In the genomic region with DNA sequence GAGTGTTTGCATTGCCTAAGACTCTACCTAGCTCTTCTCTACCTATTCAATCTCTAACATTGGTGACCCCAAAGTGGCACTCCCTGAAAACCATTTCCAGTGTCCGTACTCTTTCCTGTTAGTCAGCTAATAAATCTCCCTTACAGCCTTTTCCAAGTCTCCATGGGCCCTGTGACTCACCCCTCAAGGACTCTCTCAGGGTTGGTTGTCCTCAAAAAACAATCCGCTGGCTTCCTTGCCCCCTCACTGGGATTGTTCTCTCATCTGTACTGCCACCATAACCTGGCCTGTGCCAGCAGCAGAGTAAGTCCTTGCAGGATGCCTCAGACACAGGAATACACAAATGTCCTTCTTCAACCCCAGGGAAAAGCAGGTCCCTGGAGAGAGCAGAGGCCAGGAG, we compare ENCODE assay signal across 20 mouse cellular contexts. TPM values are rescaled to one million over a fixed set of nuclear protein-coding genes. Genes with fewer than 3 reads are reported as not detected.
"Had no signal": no experiment of that assay in that cellular context is flagged by ENCODE, and none has a peak within 500 bp of the region (broad histone marks: within the 10 kb centered on the region; RNA-seq: fewer than 3 reads in every experiment).

No protein-coding gene starts in this region.

- H3K9ac ChIP-seq: limb, embryonic 15.5 days; liver, embryonic 12.5 days; lung, embryonic 15.5 days; midbrain, embryonic 15.5 days; neural tube, embryonic 13.5 days had no signal

- H3K36me3 ChIP-seq: limb, embryonic 15.5 days; liver, embryonic 12.5 days; lung, embryonic 15.5 days; midbrain, embryonic 15.5 days; neural tube, embryonic 13.5 days had no signal

- H3K4me1 ChIP-seq: limb, embryonic 15.5 days; liver, embryonic 12.5 days; lung, embryonic 15.5 days; midbrain, embryonic 15.5 days; neural tube, embryonic 13.5 days had no signal

- ATAC-seq: liver, embryonic 12.5 days; midbrain, embryonic 15.5 days had no signal

- H3K4me2 ChIP-seq: limb, embryonic 15.5 days; liver, embryonic 12.5 days; lung, embryonic 15.5 days; midbrain, embryonic 11.5 days; midbrain, embryonic 15.5 days; neural tube, embryonic 13.5 days had no signal

- H3K4me3 ChIP-seq: layer of hippocampus, adult 2 months; limb, embryonic 15.5 days; liver, embryonic 12.5 days; lung, embryonic 15.5 days; megakaryocyte, embryonic 14.5 days; midbrain, embryonic 15.5 days; neural tube, embryonic 13.5 days had no signal

- DNase-seq: kidney, postnatal 10 days; kidney, postnatal 4 days; lung, postnatal 14 days; right cerebral cortex, adult 18-20 months; right cerebral cortex, postnatal 25 days; thymus, postnatal 25 days had no signal

- H3K27ac ChIP-seq: layer of hippocampus, adult 2 months; limb, embryonic 15.5 days; liver, embryonic 12.5 days; lung, embryonic 15.5 days; macrophage; midbrain, embryonic 15.5 days; neural tube, embryonic 13.5 days; stomach, postnatal 0 days had no signal

- H3K27me3 ChIP-seq: limb, embryonic 15.5 days; liver, embryonic 12.5 days; lung, embryonic 15.5 days; megakaryocyte, embryonic 14.5 days; midbrain, embryonic 15.5 days; neural tube, embryonic 13.5 days had no signal

- H3K9me3 ChIP-seq: limb, embryonic 15.5 days; liver, embryonic 12.5 days; lung, embryonic 15.5 days; midbrain, embryonic 15.5 days; neural tube, embryonic 13.5 days had no signal

RNA-seq across cellular contexts. Expression of a gene that starts 40.3 kb away (rescaled TPM):
- total RNA-seq: layer of hippocampus, adult 2 months; layer of hippocampus, postnatal 14 days; monocyte, adult 5-6 weeks had no signal
- polyA plus RNA-seq: kidney, embryonic 14.5 days; liver, embryonic 12.5 days; lung, embryonic 15.5 days; macrophage; midbrain, embryonic 11.5 days; small intestine, adult 2 months; stomach, postnatal 0 days had no signal
